Mouse (Mus musculus) heart, adult 18-20 months (tissue): ENCODE results near the gene Wnk1. TPM values are rescaled to one million over a fixed set of nuclear protein-coding genes. Genes with fewer than 3 reads are reported as not detected.

Source experiments
- DNase-seq, 2 experiments: peaks; one replicate each; pipeline ENCODE4 v3.0.0; 2021 to 2022; ENCODE audit warnings: mixed read lengths in 1 of 2
- total RNA-seq, 2 experiments: library from RNA; stranded (reverse); gene quantifications; 2 replicates each; pipeline ENCODE4 v1.2.3; 2021

Wnk1 gene
- total RNA-seq, 2 experiments from 2014 or later, result 416 to 419 TPM

- DNase-seq, result no peak
Observed at GRCm38 (mm10) chr6:120042632-120043220, 4.3 kb upstream of the Wnk1 start.

- no peak for DNase-seq
Observed at GRCm38 (mm10) chr6:120040557-120040857, 2.0 kb upstream of the Wnk1 start.

- peak; percentile 89 to 91 for DNase-seq
Observed at GRCm38 (mm10) chr6:120039668-120040556, 1.4 kb upstream of the Wnk1 start.

- DNase-seq, result peak; percentile 57 to 70
Observed at GRCm38 (mm10) chr6:120039256-120039563, 738 bp upstream of the Wnk1 start.

- DNase-seq, result peak in 1 of 2 experiments; percentile 88
Observed at GRCm38 (mm10) chr6:120037636-120038365, 671 bp downstream of the Wnk1 start.

- DNase-seq, result peak; percentile 78 to 79
Observed at GRCm38 (mm10) chr6:120037004-120037635, 1.4 kb downstream of the Wnk1 start.

- DNase-seq, result no peak
Observed at GRCm38 (mm10) chr6:120024577-120024976, 13.9 kb downstream of the Wnk1 start.

GRCm38 (mm10) chr6:120023746-120024145, 14.7 kb downstream of the Wnk1 start:
- DNase-seq, result no peak

- DNase-seq, result no peak
Observed at GRCm38 (mm10) chr6:120022042-120022441, 16.4 kb downstream of the Wnk1 start.

GRCm38 (mm10) chr6:120019697-120020096, 18.8 kb downstream of the Wnk1 start:
- DNase-seq, result no peak

GRCm38 (mm10) chr6:120013125-120013524, 25.3 kb downstream of the Wnk1 start:
- DNase-seq, result no peak

GRCm38 (mm10) chr6:120011440-120011839, 27.0 kb downstream of the Wnk1 start:
- no peak for DNase-seq

GRCm38 (mm10) chr6:120011001-120011400, 27.5 kb downstream of the Wnk1 start:
- DNase-seq, result no peak

GRCm38 (mm10) chr6:120010535-120010934, 27.9 kb downstream of the Wnk1 start:
- DNase-seq, result no peak

GRCm38 (mm10) chr6:120001718-120002117, 36.8 kb downstream of the Wnk1 start:
- peak; percentile 25 to 67 for DNase-seq

GRCm38 (mm10) chr6:119996480-119996879, 42.0 kb downstream of the Wnk1 start:
- DNase-seq, result no peak

- DNase-seq, result peak in 1 of 2 experiments; percentile 35
Observed at GRCm38 (mm10) chr6:119924235-119925005, 114.1 kb downstream of the Wnk1 start.

GRCm38 (mm10) chr6:119922544-119922943, 115.9 kb downstream of the Wnk1 start:
- no peak for DNase-seq

- no peak for DNase-seq
Observed at GRCm38 (mm10) chr6:119922136-119922535, 116.3 kb downstream of the Wnk1 start.

- DNase-seq, result peak; percentile 20 to 39
Observed at GRCm38 (mm10) chr6:119918561-119919181, 119.8 kb downstream of the Wnk1 start.

GRCm38 (mm10) chr6:119915710-119916109, 122.8 kb downstream of the Wnk1 start:
- no peak for DNase-seq
